In the genomic region with DNA sequence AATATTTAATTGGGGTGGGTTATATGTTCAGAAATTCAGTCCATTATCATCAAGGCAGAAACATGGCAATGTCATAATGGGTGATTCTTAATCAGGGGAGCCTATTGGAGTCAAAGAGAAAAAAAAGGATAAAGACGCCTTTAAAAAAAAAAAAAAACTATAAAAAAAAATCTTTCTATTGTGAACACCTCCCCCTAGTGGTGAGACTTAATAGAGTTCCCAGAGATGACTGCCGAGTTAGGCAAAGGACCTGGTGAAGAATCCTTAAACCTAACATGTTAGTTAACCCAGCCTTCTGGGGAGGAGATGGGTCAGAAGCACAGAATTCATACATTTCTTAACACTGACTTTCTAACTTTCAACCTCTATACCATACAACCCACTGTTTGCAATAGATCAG, we compare ENCODE assay signal across 1 mouse cellular context.
A peak's percentile ranks its signal among the peaks of the same experiment; 100 is the strongest.
TF ChIP-seq lines count a peak whose summit lies in the region.

No protein-coding gene starts in this region.

TF ChIP-seq in MEL, 35 proteins besides CTCF, POLR2A, EP300 and RAD21 (continued from another document):
- TF ChIP-seq JUND (IDR thresholded peaks at IDR 0.05; ENCODE audit: low read depth, low read length) = no peak
- no peak for TF ChIP-seq UBTF (IDR thresholded peaks at IDR 0.05; ENCODE audit: borderline replicate concordance, insufficient read depth, low read depth, low read length)
- no peak for TF ChIP-seq KAT2A (conservative IDR thresholded peaks at IDR 0.05; ENCODE audit: low read depth, low read length)
- TF ChIP-seq USF2 (IDR thresholded peaks at IDR 0.05; ENCODE audit: borderline replicate concordance in 1 of 2, insufficient read depth in 1 of 2, low read depth in 1 of 2, low read length in 2 of 2) = no peak
- no peak for TF ChIP-seq SIN3A (IDR thresholded peaks at IDR 0.05; ENCODE audit: low read length)
- no peak for TF ChIP-seq MXI1 (IDR thresholded peaks at IDR 0.05; ENCODE audit: low read depth, low read length)
- TF ChIP-seq MAX (IDR thresholded peaks at IDR 0.05; ENCODE audit: low read length) = no peak
- no peak for TF ChIP-seq TBP (IDR thresholded peaks at IDR 0.05; ENCODE audit: low read depth, low read length)
- TF ChIP-seq CHD2 (IDR thresholded peaks at IDR 0.05; ENCODE audit: low read length) = no peak
- no peak for TF ChIP-seq POLR2AphosphoS5 (IDR thresholded peaks at IDR 0.05; ENCODE audit: borderline replicate concordance, low read depth, low read length)
- TF ChIP-seq SMC3 (IDR thresholded peaks at IDR 0.05; ENCODE audit: low read depth, low read length) = peak; percentile 67
- no peak for TF ChIP-seq ELF1 (IDR thresholded peaks at IDR 0.05; ENCODE audit: low read depth, low read length)
- peak; percentile 59 for TF ChIP-seq ZC3H11A (IDR thresholded peaks at IDR 0.05; ENCODE audit: low read depth, low read length)
- no peak for TF ChIP-seq RCOR1 (IDR thresholded peaks at IDR 0.05; ENCODE audit: low read depth, low read length)
- no peak for TF ChIP-seq POLR2AphosphoS2 (IDR thresholded peaks at IDR 0.05; ENCODE audit: low read length)
- TF ChIP-seq BHLHE40 (IDR thresholded peaks at IDR 0.05; ENCODE audit: borderline replicate concordance, low read depth, low read length) = no peak
- TF ChIP-seq USF1 (IDR thresholded peaks at IDR 0.05; ENCODE audit: low read depth, low read length) = no peak
- TF ChIP-seq MAZ (IDR thresholded peaks at IDR 0.05; ENCODE audit: low read depth, low read length) = no peak
- peak; percentile 100 for TF ChIP-seq ZNF384 (IDR thresholded peaks at IDR 0.05; ENCODE audit: low read depth, low read length)
- TF ChIP-seq ETS1 (IDR thresholded peaks at IDR 0.05; ENCODE audit: low read depth, low read length) = no peak
- no peak for TF ChIP-seq TCF12 (IDR thresholded peaks at IDR 0.05; ENCODE audit: low read depth, low read length)
- TF ChIP-seq CHD1 (IDR thresholded peaks at IDR 0.05; ENCODE audit: low read depth, low read length) = no peak
- TF ChIP-seq GABPA (IDR thresholded peaks at IDR 0.05; ENCODE audit: low read depth, low read length) = no peak
- TF ChIP-seq NELFE (IDR thresholded peaks at IDR 0.05; ENCODE audit: low read depth, low read length) = no peak
- no peak for TF ChIP-seq MEF2A (IDR thresholded peaks at IDR 0.05; ENCODE audit: extremely low read depth, insufficient replicate concordance, low read depth, low read length, poor library complexity, severe bottlenecking)
- TF ChIP-seq NRF1 (IDR thresholded peaks at IDR 0.05; ENCODE audit: insufficient read depth, low read depth, low read length, poor library complexity, severe bottlenecking) = no peak
- TF ChIP-seq TAL1 (IDR thresholded peaks at IDR 0.05; ENCODE audit: low read length) = no peak
TF ChIP-seq in MEL: peak in this region for 5.
